In genomic region chr2:171371751-171372150, GRCm38 (mm10) we compare ENCODE assay signal across 26 mouse cellular contexts.
DNase-seq lines count a peak whose midpoint lies in the region; ATAC-seq lines count a peak whose summit lies in the region.
"Had no signal": no experiment of that assay in that cellular context is flagged by ENCODE, and none has a peak within 500 bp of the region (broad histone marks: within the 10 kb centered on the region; RNA-seq: fewer than 3 reads in every experiment).

No protein-coding gene starts in this region.

- 13% methylated on average over 5 of the region's 5 CpGs for WGBS in kidney, embryonic 16.5 days
- WGBS in neural tube, embryonic 15.5 days: 27% methylated on average over 5 of the region's 5 CpGs
- WGBS in limb, embryonic 10.5 days: 20% methylated on average over 5 of the region's 5 CpGs
- WGBS in forebrain, embryonic 12.5 days: 65% methylated on average over 5 of the region's 5 CpGs

- DNase-seq in kidney, adult 11 months: no peak
- peak; percentile 21 for DNase-seq in neural tube, embryonic 10.5 days (ENCODE audit: extremely low spot score, low spot score)
- DNase-seq in limb, embryonic 10.5 days (ENCODE audit: low spot score): peak; percentile 74
- no peak for DNase-seq in frontal cortex, postnatal 10 days (ENCODE audit: low spot score in 2 of 2)
- DNase-seq: adrenal gland, adult 2 months; B cell, adult 2 months; cerebellum, adult 11 months; cerebellum, adult 9-11 months; gastrocnemius, postnatal 14 days; heart, adult 11 months; kidney, adult 9 months; layer of hippocampus, postnatal 36 days; lung, adult 18-20 months; right cerebral cortex, postnatal 14 days had no signal

- ATAC-seq in kidney, embryonic 16.5 days (ENCODE audit: low FRiP score, low TSS enrichment): peak; percentile 63; the same call in 1 of the 2 replicates
- ATAC-seq in neural tube, embryonic 15.5 days (ENCODE audit: low FRiP score): no peak
- ATAC-seq in forebrain, embryonic 12.5 days (ENCODE audit: low FRiP score): no peak
- ATAC-seq: forebrain, embryonic 15.5 days; inflammation-experienced regulatory T-cells, adult 6 months; liver, embryonic 12.5 days; Patski had no signal

- H3K4me3 ChIP-seq in kidney, embryonic 16.5 days (ENCODE audit: low read length): no peak overlapping the region
- no peak overlapping the region for H3K4me3 ChIP-seq in neural tube, embryonic 15.5 days (replicated peaks)
- H3K4me3 ChIP-seq in limb, embryonic 10.5 days: no peak overlapping the region
- no peak overlapping the region for H3K4me3 ChIP-seq in forebrain, embryonic 12.5 days (replicated peaks)
- H3K4me3 ChIP-seq: forebrain, embryonic 15.5 days; limb, embryonic 13.5 days; liver, embryonic 12.5 days had no signal

- no peak overlapping the region for H3K9ac ChIP-seq in kidney, embryonic 16.5 days (replicated peaks; ENCODE audit: low read length)
- no peak overlapping the region for H3K9ac ChIP-seq in neural tube, embryonic 15.5 days (replicated peaks)
- no peak overlapping the region for H3K9ac ChIP-seq in forebrain, embryonic 12.5 days
- H3K9ac ChIP-seq: forebrain, embryonic 15.5 days; limb, embryonic 13.5 days; liver, embryonic 12.5 days had no signal

- H3K27me3 ChIP-seq in kidney, embryonic 16.5 days (ENCODE audit: insufficient read depth, low read length): no peaks in the 10 kb centered on the region
- H3K27me3 ChIP-seq in neural tube, embryonic 15.5 days (replicated peaks): no peaks in the 10 kb centered on the region
- no peaks in the 10 kb centered on the region for H3K27me3 ChIP-seq in limb, embryonic 10.5 days (ENCODE audit: low read depth, poor library complexity, severe bottlenecking)
- no peaks in the 10 kb centered on the region for H3K27me3 ChIP-seq in forebrain, embryonic 12.5 days
- H3K27me3 ChIP-seq: CH12.LX; forebrain, embryonic 15.5 days; limb, embryonic 13.5 days; liver, embryonic 12.5 days; Patski had no signal

- no peak overlapping the region for H3K4me2 ChIP-seq in kidney, embryonic 16.5 days (replicated peaks; ENCODE audit: low read depth, low read length)
- H3K4me2 ChIP-seq in neural tube, embryonic 15.5 days: no peak overlapping the region
- no peak overlapping the region for H3K4me2 ChIP-seq in forebrain, embryonic 12.5 days
- H3K4me2 ChIP-seq: forebrain, embryonic 15.5 days; heart, embryonic 11.5 days; limb, embryonic 13.5 days; liver, embryonic 12.5 days; midbrain, embryonic 11.5 days had no signal

- no peaks in the 10 kb centered on the region for H3K36me3 ChIP-seq in kidney, embryonic 16.5 days (ENCODE audit: insufficient read depth, low read length)
- no peaks in the 10 kb centered on the region for H3K36me3 ChIP-seq in neural tube, embryonic 15.5 days
- H3K36me3 ChIP-seq in limb, embryonic 10.5 days: no peaks in the 10 kb centered on the region
- H3K36me3 ChIP-seq in forebrain, embryonic 12.5 days (replicated peaks): no peaks in the 10 kb centered on the region
- H3K36me3 ChIP-seq: forebrain, embryonic 15.5 days; G1E; limb, embryonic 13.5 days; liver, embryonic 12.5 days had no signal

- no peak overlapping the region for H3K27ac ChIP-seq in kidney, embryonic 16.5 days (ENCODE audit: low read length)
- H3K27ac ChIP-seq in neural tube, embryonic 15.5 days (replicated peaks): no peak overlapping the region
- peak overlapping the region; percentile 25; the same call in 1 of the 2 replicates for H3K27ac ChIP-seq in limb, embryonic 10.5 days
- H3K27ac ChIP-seq in forebrain, embryonic 12.5 days: no peak overlapping the region
- H3K27ac ChIP-seq: forebrain, embryonic 15.5 days; limb, embryonic 13.5 days; liver, embryonic 12.5 days had no signal

- H3K9me3 ChIP-seq in kidney, embryonic 16.5 days (ENCODE audit: low read length): no peaks in the 10 kb centered on the region
- H3K9me3 ChIP-seq in neural tube, embryonic 15.5 days (replicated peaks): no peaks in the 10 kb centered on the region
- H3K9me3 ChIP-seq in limb, embryonic 10.5 days (replicated peaks): no peaks in the 10 kb centered on the region
- no peaks in the 10 kb centered on the region for H3K9me3 ChIP-seq in forebrain, embryonic 12.5 days
- H3K9me3 ChIP-seq: forebrain, embryonic 15.5 days; limb, embryonic 13.5 days had no signal

- H3K4me1 ChIP-seq in kidney, embryonic 16.5 days (ENCODE audit: insufficient read depth, low read length): peaks cover 3% of the 10 kb centered on the region; the same call in 1 of the 2 replicates
- no peaks in the 10 kb centered on the region for H3K4me1 ChIP-seq in neural tube, embryonic 15.5 days
- peaks cover 16% of the 10 kb centered on the region for H3K4me1 ChIP-seq in limb, embryonic 10.5 days
- no peaks in the 10 kb centered on the region for H3K4me1 ChIP-seq in forebrain, embryonic 12.5 days
- H3K4me1 ChIP-seq: forebrain, embryonic 15.5 days; limb, embryonic 13.5 days; liver, embryonic 12.5 days had no signal

Comparison
In these comparisons a context has a peak if more than half of its experiments do, and no peak if none do; other contexts are left out.
1. DNase-seq: peak in neural tube, embryonic 10.5 days (single experiment) and limb, embryonic 10.5 days (single experiment); none in kidney, adult 11 months (single experiment) and frontal cortex, postnatal 10 days (0 of 2).